Comparison of ENCODE assay signal across 15 mouse cellular contexts in genomic region chr1:37628749-37629148, GRCm38 (mm10).
DNase-seq lines count a peak whose midpoint lies in the region; ATAC-seq and TF ChIP-seq lines count a peak whose summit lies in the region.
"Had no signal": no experiment of that assay in that cellular context is flagged by ENCODE, and none has a peak within 500 bp of the region (broad histone marks: within the 10 kb centered on the region; RNA-seq: fewer than 3 reads in every experiment).

No protein-coding gene starts in this region.

- no peaks in the 10 kb centered on the region for H3K27me3 ChIP-seq in forebrain, postnatal 0 days (ENCODE audit: insufficient read depth, low read length)
- no peaks in the 10 kb centered on the region for H3K27me3 ChIP-seq in forebrain, embryonic 12.5 days
- peaks cover 12% of the 10 kb centered on the region; the same call in 1 of the 2 replicates for H3K27me3 ChIP-seq in heart, embryonic 12.5 days (replicated peaks)
- H3K27me3 ChIP-seq: kidney, embryonic 15.5 days had no signal

- no peak for TF ChIP-seq CTCF in forebrain, postnatal 0 days (IDR thresholded peaks at IDR 0.05; ENCODE audit: low read depth)

- no peak overlapping the region for H3K4me2 ChIP-seq in forebrain, postnatal 0 days (ENCODE audit: low read depth)
- no peak overlapping the region for H3K4me2 ChIP-seq in forebrain, embryonic 12.5 days
- no peak overlapping the region for H3K4me2 ChIP-seq in heart, embryonic 12.5 days
- H3K4me2 ChIP-seq: heart, embryonic 11.5 days; kidney, embryonic 15.5 days had no signal

- no peak overlapping the region for H3K27ac ChIP-seq in forebrain, postnatal 0 days (ENCODE audit: low read depth, low read length)
- no peak overlapping the region for H3K27ac ChIP-seq in forebrain, embryonic 12.5 days
- no peak overlapping the region for H3K27ac ChIP-seq in heart, embryonic 12.5 days (ENCODE audit: poor library complexity, severe bottlenecking)
- H3K27ac ChIP-seq: kidney, embryonic 15.5 days had no signal

- peak; percentile 75 for ATAC-seq in forebrain, postnatal 0 days
- ATAC-seq in forebrain, embryonic 12.5 days (ENCODE audit: low FRiP score): no peak
- ATAC-seq in heart, embryonic 12.5 days (ENCODE audit: insufficient number of reproducible peaks, low FRiP score): no peak
- ATAC-seq: lung, postnatal 0 days had no signal

- peak; percentile 45 for DNase-seq in forebrain, postnatal 0 days
- peak; percentile 54 for DNase-seq in right cerebral cortex, adult 18-20 months
- DNase-seq in right cerebral cortex, postnatal 4 days: no peak
- DNase-seq in cerebellum, postnatal 36 days: peak; percentile 59 to 71
- DNase-seq in adrenal gland, postnatal 14 days: no peak
- no peak for DNase-seq in heart, postnatal 25 days (ENCODE audit: low spot score)
- DNase-seq: adrenal gland, postnatal 36 days; liver; thymus, adult 18-20 months had no signal

- 62% methylated on average over 6 of the region's 6 CpGs for WGBS in forebrain, postnatal 0 days
- WGBS in forebrain, embryonic 12.5 days: 75% methylated on average over 6 of the region's 6 CpGs
- WGBS in heart, embryonic 12.5 days: 41% methylated on average over 6 of the region's 6 CpGs

- no peaks in the 10 kb centered on the region for H3K36me3 ChIP-seq in forebrain, postnatal 0 days (ENCODE audit: insufficient read depth)
- H3K36me3 ChIP-seq in forebrain, embryonic 12.5 days (replicated peaks): no peaks in the 10 kb centered on the region
- H3K36me3 ChIP-seq in heart, embryonic 12.5 days: no peaks in the 10 kb centered on the region
- H3K36me3 ChIP-seq: kidney, embryonic 15.5 days had no signal

- no peaks in the 10 kb centered on the region for H3K4me1 ChIP-seq in forebrain, postnatal 0 days (ENCODE audit: insufficient read depth)
- H3K4me1 ChIP-seq in forebrain, embryonic 12.5 days: no peaks in the 10 kb centered on the region
- H3K4me1 ChIP-seq in heart, embryonic 12.5 days (replicated peaks): peaks cover 6% of the 10 kb centered on the region; the same call in 1 of the 2 replicates
- H3K4me1 ChIP-seq: kidney, embryonic 15.5 days had no signal

- no peaks in the 10 kb centered on the region for H3K9me3 ChIP-seq in forebrain, postnatal 0 days (ENCODE audit: low read length)
- H3K9me3 ChIP-seq in forebrain, embryonic 12.5 days: no peaks in the 10 kb centered on the region
- H3K9me3 ChIP-seq in heart, embryonic 12.5 days (replicated peaks): no peaks in the 10 kb centered on the region
- H3K9me3 ChIP-seq: kidney, embryonic 15.5 days had no signal

- intact Hi-C loops in heart, postnatal 25 days (cut with DNase I): no loop called here

- no peak overlapping the region for H3K4me3 ChIP-seq in forebrain, postnatal 0 days (ENCODE audit: low read depth, low read length)
- no peak overlapping the region for H3K4me3 ChIP-seq in forebrain, embryonic 12.5 days (replicated peaks)
- H3K4me3 ChIP-seq in heart, embryonic 12.5 days: no peak overlapping the region
- H3K4me3 ChIP-seq: kidney, embryonic 15.5 days; myocyte had no signal

- no peak overlapping the region for H3K9ac ChIP-seq in forebrain, postnatal 0 days
- H3K9ac ChIP-seq in forebrain, embryonic 12.5 days: no peak overlapping the region
- H3K9ac ChIP-seq in heart, embryonic 12.5 days: no peak overlapping the region
- H3K9ac ChIP-seq: kidney, embryonic 15.5 days had no signal

Comparison
In these comparisons a context has a peak if more than half of its experiments do, and no peak if none do; other contexts are left out.
1. DNase-seq: peak in forebrain, postnatal 0 days (single experiment), right cerebral cortex, adult 18-20 months (single experiment) and cerebellum, postnatal 36 days (2 of 2); none in right cerebral cortex, postnatal 4 days (single experiment), adrenal gland, postnatal 14 days (single experiment) and heart, postnatal 25 days (single experiment).